9 mouse cellular contexts compared by ENCODE assay signal in genomic region chr5:73344310-73344709, GRCm38 (mm10). TPM values are rescaled to one million over a fixed set of nuclear protein-coding genes. Genes with fewer than 3 reads are reported as not detected.
DNase-seq lines count a peak whose midpoint lies in the region; ATAC-seq and TF ChIP-seq lines count a peak whose summit lies in the region.
"Had no signal": no experiment of that assay in that cellular context is flagged by ENCODE, and none has a peak within 500 bp of the region (broad histone marks: within the 10 kb centered on the region; RNA-seq: fewer than 3 reads in every experiment).

No protein-coding gene starts in this region.

- H3K4me3 ChIP-seq in hindbrain, postnatal 0 days (ENCODE audit: low read length): no peak overlapping the region
- H3K4me3 ChIP-seq in hindbrain, embryonic 12.5 days: no peak overlapping the region
- H3K4me3 ChIP-seq in heart, embryonic 16.5 days (ENCODE audit: low read length): no peak overlapping the region
- H3K4me3 ChIP-seq in hindbrain, embryonic 11.5 days (ENCODE audit: low read depth, low read length): no peak overlapping the region
- no peak overlapping the region for H3K4me3 ChIP-seq in liver, postnatal 0 days (ENCODE audit: low read depth, low read length)
- H3K4me3 ChIP-seq: limb, embryonic 13.5 days had no signal

- peak; percentile 43 for DNase-seq in hindbrain, postnatal 0 days (ENCODE audit: low spot score)
- DNase-seq in ZHBTc4 (ENCODE audit: low read depth, low spot score): peak; percentile 39
- peak; percentile 85 to 90 for DNase-seq in left cerebral cortex, adult 9 months (ENCODE audit: low spot score in 2 of 2)
- DNase-seq in telencephalon, adult 2 months (ENCODE audit: low read depth, low spot score): peak; percentile 96
- DNase-seq in hindbrain, embryonic 11.5 days (ENCODE audit: low spot score): no peak
- no peak for DNase-seq in liver, postnatal 0 days

- H3K4me2 ChIP-seq in hindbrain, postnatal 0 days (ENCODE audit: low read depth, low read length): no peak overlapping the region
- H3K4me2 ChIP-seq in hindbrain, embryonic 12.5 days (replicated peaks): no peak overlapping the region
- no peak overlapping the region for H3K4me2 ChIP-seq in heart, embryonic 16.5 days (ENCODE audit: low read depth, low read length)
- H3K4me2 ChIP-seq in hindbrain, embryonic 11.5 days (replicated peaks; ENCODE audit: low read depth, low read length): no peak overlapping the region
- H3K4me2 ChIP-seq in liver, postnatal 0 days (ENCODE audit: low read depth, low read length): no peak overlapping the region
- H3K4me2 ChIP-seq: limb, embryonic 13.5 days had no signal

- no peak for TF ChIP-seq CTCF in hindbrain, postnatal 0 days (IDR thresholded peaks at IDR 0.05; ENCODE audit: low read depth)
- TF ChIP-seq CTCF in liver, postnatal 0 days (IDR thresholded peaks at IDR 0.05; ENCODE audit: low read depth): no peak

- peak; percentile 50; the same call in 1 of the 2 replicates for ATAC-seq in hindbrain, postnatal 0 days
- no peak for ATAC-seq in hindbrain, embryonic 12.5 days (ENCODE audit: low FRiP score)
- peak; percentile 58; the same call in 1 of the 2 replicates for ATAC-seq in heart, embryonic 16.5 days (replicated peaks; ENCODE audit: extremely low read depth, insufficient read depth, low FRiP score)
- no peak for ATAC-seq in hindbrain, embryonic 11.5 days (ENCODE audit: low FRiP score)
- no peak for ATAC-seq in liver, postnatal 0 days

- TF ChIP-seq EP300 in liver, postnatal 0 days (IDR thresholded peaks at IDR 0.05; ENCODE audit: low read depth): no peak

- H3K9ac ChIP-seq in hindbrain, postnatal 0 days (replicated peaks; ENCODE audit: low read length): no peak overlapping the region
- no peak overlapping the region for H3K9ac ChIP-seq in hindbrain, embryonic 12.5 days
- no peak overlapping the region for H3K9ac ChIP-seq in heart, embryonic 16.5 days (ENCODE audit: low read length)
- H3K9ac ChIP-seq in hindbrain, embryonic 11.5 days (ENCODE audit: low read depth, low read length): no peak overlapping the region
- H3K9ac ChIP-seq in liver, postnatal 0 days (replicated peaks): no peak overlapping the region
- H3K9ac ChIP-seq: limb, embryonic 13.5 days had no signal

- no peaks in the 10 kb centered on the region for H3K27me3 ChIP-seq in hindbrain, postnatal 0 days (ENCODE audit: insufficient read depth, low read length)
- H3K27me3 ChIP-seq in hindbrain, embryonic 12.5 days: peaks cover 4% of the 10 kb centered on the region; the same call in 1 of the 2 replicates
- no peaks in the 10 kb centered on the region; the same call in 1 of the 2 replicates for H3K27me3 ChIP-seq in heart, embryonic 16.5 days (ENCODE audit: control insufficient read depth, insufficient read depth, low read length)
- no peaks in the 10 kb centered on the region for H3K27me3 ChIP-seq in hindbrain, embryonic 11.5 days (ENCODE audit: control insufficient read depth, insufficient read depth, low read length)
- H3K27me3 ChIP-seq in liver, postnatal 0 days (ENCODE audit: insufficient read depth, low read length): no peaks in the 10 kb centered on the region

- no peaks in the 10 kb centered on the region for H3K4me1 ChIP-seq in hindbrain, postnatal 0 days (ENCODE audit: insufficient read depth, low read length)
- H3K4me1 ChIP-seq in hindbrain, embryonic 12.5 days: no peaks in the 10 kb centered on the region
- H3K4me1 ChIP-seq in heart, embryonic 16.5 days (ENCODE audit: control insufficient read depth, insufficient read depth, low read length): no peaks in the 10 kb centered on the region
- no peaks in the 10 kb centered on the region for H3K4me1 ChIP-seq in hindbrain, embryonic 11.5 days (replicated peaks; ENCODE audit: control insufficient read depth, insufficient read depth, low read length)
- no peaks in the 10 kb centered on the region for H3K4me1 ChIP-seq in liver, postnatal 0 days (ENCODE audit: insufficient read depth)
- H3K4me1 ChIP-seq: limb, embryonic 13.5 days had no signal

- 48% methylated on average over 10 of the region's 10 CpGs for WGBS in hindbrain, postnatal 0 days
- WGBS in hindbrain, embryonic 12.5 days: 81% methylated on average over 10 of the region's 10 CpGs
- WGBS in heart, embryonic 16.5 days: 58% methylated on average over 10 of the region's 10 CpGs
- 74% methylated on average over 10 of the region's 10 CpGs for WGBS in hindbrain, embryonic 11.5 days
- 81% methylated on average over 10 of the region's 10 CpGs for WGBS in liver, postnatal 0 days (ENCODE audit: insufficient replicate concordance)

- H3K27ac ChIP-seq in hindbrain, postnatal 0 days: no peak overlapping the region
- H3K27ac ChIP-seq in hindbrain, embryonic 12.5 days: no peak overlapping the region
- H3K27ac ChIP-seq in heart, embryonic 16.5 days (ENCODE audit: low read length): no peak overlapping the region
- no peak overlapping the region for H3K27ac ChIP-seq in hindbrain, embryonic 11.5 days (ENCODE audit: low read depth, low read length)
- H3K27ac ChIP-seq in liver, postnatal 0 days (ENCODE audit: low read depth): no peak overlapping the region
- H3K27ac ChIP-seq: limb, embryonic 13.5 days had no signal

- no peaks in the 10 kb centered on the region for H3K9me3 ChIP-seq in hindbrain, postnatal 0 days (ENCODE audit: low read length)
- H3K9me3 ChIP-seq in hindbrain, embryonic 12.5 days (replicated peaks): no peaks in the 10 kb centered on the region
- H3K9me3 ChIP-seq in heart, embryonic 16.5 days (replicated peaks; ENCODE audit: control insufficient read depth, low read length): no peaks in the 10 kb centered on the region
- H3K9me3 ChIP-seq in hindbrain, embryonic 11.5 days (ENCODE audit: control insufficient read depth, low read length): no peaks in the 10 kb centered on the region
- H3K9me3 ChIP-seq in liver, postnatal 0 days (ENCODE audit: low read length): no peaks in the 10 kb centered on the region
- H3K9me3 ChIP-seq: limb, embryonic 13.5 days had no signal

- H3K36me3 ChIP-seq in hindbrain, postnatal 0 days (ENCODE audit: insufficient read depth, low read length): no peaks in the 10 kb centered on the region
- H3K36me3 ChIP-seq in hindbrain, embryonic 12.5 days: no peaks in the 10 kb centered on the region
- H3K36me3 ChIP-seq in heart, embryonic 16.5 days (ENCODE audit: control insufficient read depth, insufficient read depth): no peaks in the 10 kb centered on the region
- H3K36me3 ChIP-seq in hindbrain, embryonic 11.5 days (ENCODE audit: control insufficient read depth, insufficient read depth, low read length): no peaks in the 10 kb centered on the region
- no peaks in the 10 kb centered on the region for H3K36me3 ChIP-seq in liver, postnatal 0 days (replicated peaks; ENCODE audit: insufficient read depth, low read length)
- H3K36me3 ChIP-seq: limb, embryonic 13.5 days had no signal

RNA-seq across cellular contexts. Expression of gene Ociad2, which starts 3.5 kb away (rescaled TPM):
- 7.2 and 15.7 TPM in 2 replicates for total RNA-seq in hindbrain, postnatal 0 days (2014; rRNA removed)
- polyA plus RNA-seq in hindbrain, postnatal 0 days (2015; fragmentation: Nextera tagmentation; extraction: Ambion mirVana): 28.8 and 31.3 TPM in 2 replicates
- polyA plus RNA-seq in hindbrain, embryonic 12.5 days (2016; fragmentation: Nextera tagmentation; extraction: Ambion mirVana): 12.7 and 16.4 TPM in 2 replicates
- polyA plus RNA-seq in heart, embryonic 16.5 days (2015; fragmentation: Nextera tagmentation; extraction: Ambion mirVana): 18.6 and 19.0 TPM in 2 replicates
- 8.0 and 9.8 TPM in 2 replicates for polyA plus RNA-seq in hindbrain, embryonic 11.5 days (2014; fragmentation: Nextera tagmentation; extraction: Ambion mirVana)
- polyA plus RNA-seq in liver, postnatal 0 days (2015; fragmentation: Nextera tagmentation; extraction: Ambion mirVana): 1.2 and 2.0 TPM in 2 replicates

RNA-seq across cellular contexts. Expression of gene Ociad1, which starts 51.7 kb away (rescaled TPM):
- 138 and 140 TPM in 2 replicates for total RNA-seq in hindbrain, postnatal 0 days (2014; rRNA removed)
- polyA plus RNA-seq in hindbrain, postnatal 0 days (2015; fragmentation: Nextera tagmentation; extraction: Ambion mirVana): 386 and 401 TPM in 2 replicates
- 195 and 207 TPM in 2 replicates for polyA plus RNA-seq in hindbrain, embryonic 12.5 days (2016; fragmentation: Nextera tagmentation; extraction: Ambion mirVana)
- 283 and 317 TPM in 2 replicates for polyA plus RNA-seq in heart, embryonic 16.5 days (2015; fragmentation: Nextera tagmentation; extraction: Ambion mirVana)
- polyA plus RNA-seq in hindbrain, embryonic 11.5 days (2014; fragmentation: Nextera tagmentation; extraction: Ambion mirVana): 148 and 177 TPM in 2 replicates
- polyA plus RNA-seq in liver, postnatal 0 days (2015; fragmentation: Nextera tagmentation; extraction: Ambion mirVana): 98.7 and 105 TPM in 2 replicates

Comparison
In these comparisons a context has a peak if more than half of its experiments do, and no peak if none do; other contexts are left out.
1. ATAC-seq: peak in hindbrain, postnatal 0 days (single experiment) and heart, embryonic 16.5 days (single experiment); none in hindbrain, embryonic 12.5 days (single experiment), hindbrain, embryonic 11.5 days (single experiment) and liver, postnatal 0 days (single experiment).
2. DNase-seq: peak in hindbrain, postnatal 0 days (single experiment), ZHBTc4 (single experiment), left cerebral cortex, adult 9 months (2 of 2) and telencephalon, adult 2 months (single experiment); none in hindbrain, embryonic 11.5 days (single experiment) and liver, postnatal 0 days (single experiment).